Mouse (Mus musculus) bone marrow, adult 2 months (tissue): ENCODE measurements around the gene Yars2. TPM values are rescaled to one million over a fixed set of nuclear protein-coding genes. Genes with fewer than 3 reads are reported as not detected.

Experiments
- H3K27ac ChIP-seq: fragments of 200-500 bp; 2 replicates; pipeline ENCODE4 v1.5.1; 2012; ENCODE audit warnings: low read depth, mild to moderate bottlenecking, control low read depth, inconsistent platforms, low read length; ENCODE audit not compliant: control insufficient read depth, poor library complexity, insufficient read depth
- H3K4me1 ChIP-seq: fragments of 200-500 bp; 2 replicates; pipeline ENCODE4 v1.6.1; 2011; ENCODE audit warnings: low read length; ENCODE audit not compliant: control insufficient read depth, insufficient read depth
- H3K4me3 ChIP-seq: fragments of 200-500 bp; replicated peaks from 2 replicates; pipeline ENCODE3; 2011; ENCODE audit warnings: mild to moderate bottlenecking, low read depth, low read length, control low read depth; ENCODE audit not compliant: control insufficient read depth
- CTCF ChIP-seq: fragments of 200-500 bp; IDR thresholded peaks from 2 replicates; pipeline ENCODE4 v1.5.1; 2011; ENCODE audit warnings: low read length, control low read depth; ENCODE audit not compliant: control insufficient read depth, insufficient read depth
- POLR2A ChIP-seq: fragments of 200-500 bp; IDR thresholded peaks from 2 replicates; pipeline ENCODE4 v1.6.1; 2011; ENCODE audit warnings: low read depth, mild to moderate bottlenecking, control low read depth, low read length, borderline replicate concordance; ENCODE audit not compliant: control insufficient read depth
- WGBS: fragments of 180-500 bp; shearing (Covaris S2); methylation state at CpG from one replicate; pipeline ENCODE4 v1.1.7; 2018; 5-methylcytosine and 5-hydroxymethylcytosine counted together
- polyA plus RNA-seq: library from polyadenylated mRNA; stranded (reverse); fragments of >200 nt; gene quantifications from 2 replicates; pipeline ENCODE4 v1.2.4, GENCODE M21; 2011; ENCODE audit warnings: low replicate concordance; ENCODE audit not compliant: missing spikeins, insufficient read depth, insufficient read length

Yars2 gene
- 2.6 and 6.0 TPM in 2 replicates for polyA plus RNA-seq

- Histone ChIP-seq H3K27ac (peak within 1 kb of the TSS; percentile 60), H3K4me1 (no peaks in the 10 kb centered on the region; the same call in 1 of the 2 replicates), H3K4me3 (peak within 1 kb of the TSS; percentile 79)
- WGBS, result 0% methylated on average over 50 of the region's 50 CpGs
- peak; percentile 92; the same call in 1 of the 2 replicates for TF ChIP-seq POLR2A
- peak; percentile 28; the same call in 1 of the 2 replicates for TF ChIP-seq CTCF
Measured at GRCm38 (mm10) chr16:16302369-16303137, at the start of gene Yars2. TSS of gene Yars2 (plus strand) at chr16:16302965.

- TF ChIP-seq POLR2A (no peak), CTCF (no peak)
- no peak overlapping the region for H3K27ac ChIP-seq
- H3K4me1 ChIP-seq, result no peaks in the 10 kb centered on the region
- H3K4me3 ChIP-seq, result no peak overlapping the region
- 78% methylated on average over 4 of the region's 4 CpGs for WGBS
Measured at GRCm38 (mm10) chr16:16253326-16254074, 49.3 kb upstream of the Yars2 start.

GRCm38 (mm10) chr16:16255217-16255616 is 47.5 kb upstream of the Yars2 start:
- TF ChIP-seq CTCF (no peak), POLR2A (no peak)

GRCm38 (mm10) chr16:16255874-16256273 is 46.9 kb upstream of the Yars2 start:
- 81% methylated on average over 7 of the region's 7 CpGs for WGBS
- H3K27ac ChIP-seq, result no peak overlapping the region
- no peak overlapping the region for H3K4me3 ChIP-seq
- H3K4me1 ChIP-seq, result no peaks in the 10 kb centered on the region
- TF ChIP-seq POLR2A, result no peak
- no peak for TF ChIP-seq CTCF

More at GRCm38 (mm10) chr16:16255217-16255616, 47.5 kb upstream of the Yars2 start:
- WGBS, result 43% methylated on average over 1 of the region's 1 CpGs
- Histone ChIP-seq H3K4me1 (no peaks in the 10 kb centered on the region), H3K27ac (no peak overlapping the region), H3K4me3 (no peak overlapping the region)

GRCm38 (mm10) chr16:16256672-16257071 is 46.1 kb upstream of the Yars2 start:
- TF ChIP-seq CTCF, result no peak
- 73% methylated on average over 1 of the region's 1 CpGs for WGBS
- Histone ChIP-seq H3K27ac (no peak overlapping the region), H3K4me1 (no peaks in the 10 kb centered on the region), H3K4me3 (no peak overlapping the region)

- H3K4me3 ChIP-seq, result no peak overlapping the region
- WGBS, result 87% methylated on average over 5 of the region's 5 CpGs
- no peak for TF ChIP-seq POLR2A
- no peak for TF ChIP-seq CTCF
Measured at GRCm38 (mm10) chr16:16260882-16261281, 41.9 kb upstream of the Yars2 start.

GRCm38 (mm10) chr16:16261481-16261880 is 41.3 kb upstream of the Yars2 start:
- 86% methylated on average over 6 of the region's 6 CpGs for WGBS
- no peaks in the 10 kb centered on the region for H3K4me1 ChIP-seq
- H3K27ac ChIP-seq, result no peak overlapping the region
- no peak for TF ChIP-seq CTCF
- H3K4me3 ChIP-seq, result no peak overlapping the region

More at GRCm38 (mm10) chr16:16260882-16261281, 41.9 kb upstream of the Yars2 start:
- Histone ChIP-seq H3K4me1 (no peaks in the 10 kb centered on the region), H3K27ac (no peak overlapping the region)

GRCm38 (mm10) chr16:16262436-16262835 is 40.3 kb upstream of the Yars2 start:
- H3K4me1 ChIP-seq, result no peaks in the 10 kb centered on the region
- no peak overlapping the region for H3K4me3 ChIP-seq
- WGBS, result 87% methylated on average over 3 of the region's 3 CpGs
- H3K27ac ChIP-seq, result no peak overlapping the region
- TF ChIP-seq CTCF (no peak), POLR2A (no peak)

- Histone ChIP-seq H3K4me1 (no peaks in the 10 kb centered on the region), H3K4me3 (no peak overlapping the region), H3K27ac (no peak overlapping the region)
- WGBS, result 66% methylated on average over 3 of the region's 3 CpGs
- TF ChIP-seq CTCF (no peak), POLR2A (no peak)
Measured at GRCm38 (mm10) chr16:16272978-16273377, 29.8 kb upstream of the Yars2 start.
